Mouse (Mus musculus) liver, postnatal 0 days (tissue): ENCODE measurements around the gene Scarb2.

ENCODE experiments used
- CTCF ChIP-seq: sonication (generic); IDR thresholded peaks from 2 replicates; pipeline ENCODE4 v1.5.1; 2016; ENCODE audit warnings: antibody characterized with exemption, low read depth
- EP300 ChIP-seq: IDR thresholded peaks from 2 replicates; pipeline ENCODE4 v1.6.1; 2016; ENCODE audit warnings: antibody characterized with exemption, low read depth, mild to moderate bottlenecking

GRCm38 (mm10) chr5:92413982-92414375, 92.7 kb downstream of the Scarb2 start:
- TF ChIP-seq EP300 (no peak), CTCF (no peak)
